Mouse (Mus musculus) hindbrain, embryonic 10.5 days (tissue): ENCODE results near the gene Tnfaip8l2. TPM values are rescaled to one million over a fixed set of nuclear protein-coding genes. Genes with fewer than 3 reads are reported as not detected.

Experiments used
- DNase-seq: peaks from one replicate; pipeline ENCODE4 v3.0.0-alpha.2; 2017; ENCODE audit warnings: low spot score
- H3K27ac ChIP-seq: fragments of 300-500 bp; sonication (generic); 2 replicates; pipeline ENCODE4 v1.5.1; 2016; ENCODE audit warnings: mild to moderate bottlenecking, moderate library complexity
- H3K27me3 ChIP-seq: fragments of 300-500 bp; sonication (generic); 2 replicates; pipeline ENCODE4 v1.6.1; 2016; ENCODE audit warnings: mild to moderate bottlenecking; ENCODE audit not compliant: poor library complexity, insufficient read depth, severe bottlenecking
- H3K36me3 ChIP-seq: fragments of 300-500 bp; sonication (generic); 2 replicates; pipeline ENCODE4 v1.6.1; 2016; ENCODE audit warnings: mild to moderate bottlenecking, moderate library complexity
- H3K4me1 ChIP-seq: fragments of 300-500 bp; sonication (generic); replicated peaks from 2 replicates; pipeline ENCODE4 v1.6.1; 2016; ENCODE audit warnings: mild to moderate bottlenecking
- H3K4me3 ChIP-seq: fragments of 300-500 bp; sonication (generic); 2 replicates; pipeline ENCODE4 v1.5.1; 2016; ENCODE audit warnings: mild to moderate bottlenecking, moderate library complexity
- H3K9me3 ChIP-seq: fragments of 300-500 bp; sonication (generic); 2 replicates; pipeline ENCODE4 v1.6.1; 2016; ENCODE audit warnings: mild to moderate bottlenecking, moderate library complexity
- WGBS: fragments of 180-500 bp; shearing (Covaris S2); methylation state at CpG from one replicate; pipeline ENCODE4 v1.1.7; 2016; 5-methylcytosine and 5-hydroxymethylcytosine counted together
- polyA plus RNA-seq: library from polyadenylated mRNA; unstranded; fragments of >200 nt; fragmentation: Nextera tagmentation; extraction: Ambion mirVana; gene quantifications from 2 replicates; pipeline ENCODE4 v1.2.1, GENCODE M21; 2016

Gene Tnfaip8l2
- polyA plus RNA-seq, 1 experiment from 2014 or later, result 2.9 TPM

GRCm38 (mm10) chr3:95100854-95101253, 41.3 kb downstream of the Tnfaip8l2 start:
- no peaks in the 10 kb centered on the region for H3K9me3 ChIP-seq
- peaks cover 15% of the 10 kb centered on the region for H3K4me1 ChIP-seq
- H3K27ac ChIP-seq, result no peak overlapping the region
- H3K4me3 ChIP-seq, result no peak overlapping the region
- WGBS, result 71% methylated on average over 2 of the region's 2 CpGs
- H3K27me3 ChIP-seq, result no peaks in the 10 kb centered on the region
- peaks cover 52% of the 10 kb centered on the region for H3K36me3 ChIP-seq
- no peak for DNase-seq

Other genes with a start within 250 kb of the Tnfaip8l2 start
- gene Selenbp1, start 209.3 kb downstream of the Tnfaip8l2 start, polyA plus RNA-seq, result 5.1 and 7.4 TPM in 2 replicates
- gene Rfx5, start 188.3 kb downstream of the Tnfaip8l2 start, polyA plus RNA-seq, result 5.7 TPM in 2 replicates
- 20.6 and 22.3 TPM in 2 replicates for gene Pi4kb, start 167.6 kb downstream of the Tnfaip8l2 start, polyA plus RNA-seq
- gene Zfp687, start 126.9 kb downstream of the Tnfaip8l2 start, polyA plus RNA-seq, result 40.0 and 46.5 TPM in 2 replicates
- gene Psmd4, start 99.7 kb downstream of the Tnfaip8l2 start, polyA plus RNA-seq, result 330 and 353 TPM in 2 replicates
- 19.0 and 20.1 TPM in 2 replicates for gene Pip5k1a, start 35.4 kb downstream of the Tnfaip8l2 start, polyA plus RNA-seq
- 274 and 303 TPM in 2 replicates for gene Vps72, start 31.3 kb downstream of the Tnfaip8l2 start, polyA plus RNA-seq
- gene Tmod4, start 17.9 kb downstream of the Tnfaip8l2 start, polyA plus RNA-seq, result 0.95 and 1.3 TPM in 2 replicates
- gene Scnm1, start 8.3 kb downstream of the Tnfaip8l2 start, polyA plus RNA-seq, result 79.2 and 94.1 TPM in 2 replicates
- gene Lysmd1, start 8.3 kb downstream of the Tnfaip8l2 start, polyA plus RNA-seq, result 13.4 and 17.2 TPM in 2 replicates
- 9.9 and 24.3 TPM in 2 replicates for gene Sema6c, start 18.1 kb upstream of the Tnfaip8l2 start, polyA plus RNA-seq
- gene Gabpb2, start 75.6 kb upstream of the Tnfaip8l2 start, polyA plus RNA-seq, result 7.9 and 12.2 TPM in 2 replicates
- 99.6 and 111 TPM in 2 replicates for gene Cdc42se1, start 86.4 kb upstream of the Tnfaip8l2 start, polyA plus RNA-seq
- 45.8 and 95.9 TPM in 2 replicates for gene Mllt11, start 89.8 kb upstream of the Tnfaip8l2 start, polyA plus RNA-seq
- gene Gm128, start 99.2 kb upstream of the Tnfaip8l2 start, polyA plus RNA-seq, result 0.17 and 0.22 TPM in 2 replicates
- gene Bnipl, start 108.8 kb upstream of the Tnfaip8l2 start, polyA plus RNA-seq, result 0.60 and 0.63 TPM in 2 replicates
- gene Mindy1, start 139.0 kb upstream of the Tnfaip8l2 start, polyA plus RNA-seq, result 33.9 and 44.1 TPM in 2 replicates
- 28.2 and 28.6 TPM in 2 replicates for gene Prune1, start 139.7 kb upstream of the Tnfaip8l2 start, polyA plus RNA-seq
- gene Anxa9, start 164.8 kb upstream of the Tnfaip8l2 start, polyA plus RNA-seq, result 2.0 and 2.1 TPM in 2 replicates
- 116 and 123 TPM in 2 replicates for gene Cers2, start 172.4 kb upstream of the Tnfaip8l2 start, polyA plus RNA-seq
- gene Setdb1, start 214.8 kb upstream of the Tnfaip8l2 start, polyA plus RNA-seq, result 51.7 and 54.4 TPM in 2 replicates